Mouse (Mus musculus): ENCODE data around the gene Nlk. TPM values are rescaled to one million over a fixed set of nuclear protein-coding genes. Genes with fewer than 3 reads are reported as not detected.
A peak's percentile ranks its signal among the peaks of the same experiment; 100 is the strongest.
"Not testable (repeated sequence)": the region's sequence is repeated elsewhere in the genome, so short reads cannot be mapped to it uniquely, and the experiment has no call there.

Gene Nlk
- total RNA-seq, 2 experiments from 2014 or later = 26.7 to 29.8 TPM

- ATAC-seq (replicated peaks; ENCODE audit: low FRiP score, low TSS enrichment, poor library complexity, severe bottlenecking) = no peak
These were observed 96.1 kb downstream of the Nlk start for GRCm38 (mm10) chr11:78600926-78601590.

- no peak for ATAC-seq (replicated peaks; ENCODE audit: low FRiP score, low TSS enrichment, poor library complexity, severe bottlenecking)
These were observed 96.7 kb downstream of the Nlk start for GRCm38 (mm10) chr11:78600496-78600895.

- ATAC-seq (replicated peaks; ENCODE audit: low FRiP score, low TSS enrichment, poor library complexity, severe bottlenecking) = no peak
These were observed 97.1 kb downstream of the Nlk start for GRCm38 (mm10) chr11:78600051-78600450.

GRCm38 (mm10) chr11:78598763-78599415, 98.3 kb downstream of the Nlk start:
- no peak for ATAC-seq (replicated peaks; ENCODE audit: low FRiP score, low TSS enrichment, poor library complexity, severe bottlenecking)

GRCm38 (mm10) chr11:78596750-78597149, 100.4 kb downstream of the Nlk start:
- no peak for ATAC-seq (replicated peaks; ENCODE audit: low FRiP score, low TSS enrichment, poor library complexity, severe bottlenecking)

GRCm38 (mm10) chr11:78595773-78596172, 101.4 kb downstream of the Nlk start:
- ATAC-seq (replicated peaks; ENCODE audit: low FRiP score, low TSS enrichment, poor library complexity, severe bottlenecking) = no peak

- peak; percentile 60 for ATAC-seq (replicated peaks; ENCODE audit: low FRiP score, low TSS enrichment, poor library complexity, severe bottlenecking)
These were observed 102.8 kb downstream of the Nlk start for GRCm38 (mm10) chr11:78594271-78594964.

GRCm38 (mm10) chr11:78587677-78588076, 109.5 kb downstream of the Nlk start:
- not testable (repeated sequence) for ATAC-seq (replicated peaks; ENCODE audit: low FRiP score, low TSS enrichment, poor library complexity, severe bottlenecking)

- ATAC-seq (replicated peaks; ENCODE audit: low FRiP score, low TSS enrichment, poor library complexity, severe bottlenecking) = no peak
These were observed 111.1 kb downstream of the Nlk start for GRCm38 (mm10) chr11:78586099-78586498.

GRCm38 (mm10) chr11:78582848-78583247, 114.3 kb downstream of the Nlk start:
- ATAC-seq (replicated peaks; ENCODE audit: low FRiP score, low TSS enrichment, poor library complexity, severe bottlenecking) = peak; percentile 67

- no peak; the same call in 1 of the 2 replicates for ATAC-seq (replicated peaks; ENCODE audit: low FRiP score, low TSS enrichment, poor library complexity, severe bottlenecking)
These were observed 122.2 kb downstream of the Nlk start for GRCm38 (mm10) chr11:78574975-78575374.

GRCm38 (mm10) chr11:78574536-78574935, 122.6 kb downstream of the Nlk start:
- peak; percentile 75 for ATAC-seq (replicated peaks; ENCODE audit: low FRiP score, low TSS enrichment, poor library complexity, severe bottlenecking)

GRCm38 (mm10) chr11:78574031-78574430, 123.1 kb downstream of the Nlk start:
- not testable (repeated sequence) for ATAC-seq (replicated peaks; ENCODE audit: low FRiP score, low TSS enrichment, poor library complexity, severe bottlenecking)

- ATAC-seq (replicated peaks; ENCODE audit: low FRiP score, low TSS enrichment, poor library complexity, severe bottlenecking) = 0 out of 2 replicates have a peak, but pooled peaks have one; percentile 29
These were observed 125.3 kb downstream of the Nlk start for GRCm38 (mm10) chr11:78571854-78572253.

- ATAC-seq (replicated peaks; ENCODE audit: low FRiP score, low TSS enrichment, poor library complexity, severe bottlenecking) = no peak
These were observed 125.7 kb downstream of the Nlk start for GRCm38 (mm10) chr11:78571441-78571840.

GRCm38 (mm10) chr11:78569806-78570205, 127.4 kb downstream of the Nlk start:
- no peak for ATAC-seq (replicated peaks; ENCODE audit: low FRiP score, low TSS enrichment, poor library complexity, severe bottlenecking)

- ATAC-seq (replicated peaks; ENCODE audit: low FRiP score, low TSS enrichment, poor library complexity, severe bottlenecking) = no peak
These were observed 128.3 kb downstream of the Nlk start for GRCm38 (mm10) chr11:78568827-78569226.

- no peak for ATAC-seq (replicated peaks; ENCODE audit: low FRiP score, low TSS enrichment, poor library complexity, severe bottlenecking)
These were observed 129.6 kb downstream of the Nlk start for GRCm38 (mm10) chr11:78567614-78568013.

GRCm38 (mm10) chr11:78566775-78567174, 130.4 kb downstream of the Nlk start:
- peak; percentile 36 for ATAC-seq (replicated peaks; ENCODE audit: low FRiP score, low TSS enrichment, poor library complexity, severe bottlenecking)

- peak; percentile 77 for ATAC-seq (replicated peaks; ENCODE audit: low FRiP score, low TSS enrichment, poor library complexity, severe bottlenecking)
These were observed 136.7 kb downstream of the Nlk start for GRCm38 (mm10) chr11:78560447-78560846.

Measured in megakaryocyte-erythroid progenitor cell, adult 5-6 weeks (primary cell).